Mouse (Mus musculus): ENCODE results near the gene Lrrc4. TPM values are rescaled to one million over a fixed set of nuclear protein-coding genes. Genes with fewer than 3 reads are reported as not detected.

The Lrrc4 gene
- polyA plus RNA-seq, 1 experiment from 2014 or later = 0.51 TPM

- WGBS = 86% methylated on average over 2 of the region's 2 CpGs
- H3K36me3 ChIP-seq (ENCODE audit: control insufficient read depth, insufficient read depth, low read length) = no peaks in the 10 kb centered on the region
- H3K27ac ChIP-seq (replicated peaks) = no peak overlapping the region
- H3K9me3 ChIP-seq (ENCODE audit: control insufficient read depth, low read length) = no peaks in the 10 kb centered on the region
- H3K27me3 ChIP-seq (ENCODE audit: control insufficient read depth, insufficient read depth, low read length) = no peaks in the 10 kb centered on the region
- H3K4me3 ChIP-seq (ENCODE audit: low read depth, low read length) = no peak overlapping the region
- no peak for DNase-seq (ENCODE audit: low spot score)
- TF ChIP-seq CTCF (IDR thresholded peaks at IDR 0.05; ENCODE audit: low read depth) (no peak), EP300 (optimal IDR thresholded peaks at IDR 0.05) (no peak)
- no peaks in the 10 kb centered on the region for H3K4me1 ChIP-seq (replicated peaks; ENCODE audit: control insufficient read depth, insufficient read depth)
- H3K9ac ChIP-seq (ENCODE audit: low read length) = no peak overlapping the region
- no peak for ATAC-seq (ENCODE audit: low FRiP score, low TSS enrichment)
- H3K4me2 ChIP-seq (replicated peaks; ENCODE audit: low read depth) = no peak overlapping the region
Observed at GRCm38 (mm10) chr6:28859094-28859493, 27.5 kb upstream of the Lrrc4 start.

DNA sequence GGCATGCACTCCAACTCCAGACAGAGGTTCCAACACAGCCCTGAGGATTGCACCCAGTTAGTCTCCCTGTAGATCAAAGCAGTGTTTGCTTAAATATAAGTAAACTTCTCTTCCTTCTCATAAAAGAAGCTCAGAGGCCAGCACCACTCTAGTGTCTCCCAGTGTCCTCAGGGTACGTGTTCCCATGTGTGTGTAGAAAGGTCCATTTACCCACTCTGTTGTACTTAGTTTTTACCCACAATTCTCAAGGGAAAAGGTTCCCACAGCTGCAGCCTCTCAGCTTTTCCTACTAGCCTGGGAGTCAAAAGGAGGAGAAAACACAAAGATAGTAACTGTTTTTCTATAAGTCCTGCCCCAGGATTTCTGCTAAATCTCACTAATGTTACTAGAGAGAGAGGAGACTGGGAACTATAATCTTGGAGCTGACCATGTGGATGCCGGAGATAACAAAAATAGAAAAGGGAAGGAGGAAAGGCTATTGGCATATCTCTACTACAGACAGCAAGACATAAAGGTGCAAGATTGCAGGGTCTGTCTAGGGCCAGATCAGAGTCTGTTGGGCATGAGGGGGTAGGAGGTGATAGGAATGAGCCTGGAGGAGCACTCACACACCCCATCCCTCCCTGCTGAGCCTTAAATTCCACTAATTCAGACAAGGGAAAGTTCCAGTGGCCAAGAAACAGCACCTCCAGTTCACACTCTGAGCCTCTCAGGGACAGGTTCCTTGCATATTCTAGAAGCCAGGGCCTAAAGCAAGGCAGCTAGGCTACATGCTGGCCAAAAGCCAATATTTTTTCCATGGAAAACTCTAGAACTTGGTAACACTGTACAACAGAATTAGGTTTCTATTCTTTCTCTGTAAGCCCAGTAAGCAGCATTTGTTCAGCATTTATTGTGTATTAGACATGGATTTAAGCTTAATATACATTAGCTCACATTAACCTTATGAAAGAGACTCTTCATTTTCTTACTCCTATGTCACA, 25.9 kb upstream of the Lrrc4 start:
- 56% methylated on average over 2 of the region's 2 CpGs for WGBS
- DNase-seq (ENCODE audit: low spot score) = no peak
- Histone ChIP-seq H3K27ac (replicated peaks) (no peak overlapping the region; the same call in 1 of the 2 replicates), H3K9ac (ENCODE audit: low read length) (no peak overlapping the region), H3K27me3 (ENCODE audit: control insufficient read depth, insufficient read depth, low read length) (no peaks in the 10 kb centered on the region), H3K9me3 (ENCODE audit: control insufficient read depth, low read length) (no peaks in the 10 kb centered on the region), H3K36me3 (ENCODE audit: control insufficient read depth, insufficient read depth, low read length) (no peaks in the 10 kb centered on the region), H3K4me1 (replicated peaks; ENCODE audit: control insufficient read depth, insufficient read depth) (0 out of 2 replicates have a peak, but pooled peaks cover 2% of the 10 kb centered on the region), H3K4me3 (ENCODE audit: low read depth, low read length) (no peak overlapping the region), H3K4me2 (replicated peaks; ENCODE audit: low read depth) (no peak overlapping the region)
- no peak for TF ChIP-seq EP300 (optimal IDR thresholded peaks at IDR 0.05)
- TF ChIP-seq CTCF (IDR thresholded peaks at IDR 0.05; ENCODE audit: low read depth) = no peak
- ATAC-seq (ENCODE audit: low FRiP score, low TSS enrichment) = no peak

- no peak overlapping the region for H3K4me3 ChIP-seq (ENCODE audit: low read depth, low read length)
- no peaks in the 10 kb centered on the region for H3K36me3 ChIP-seq (ENCODE audit: control insufficient read depth, insufficient read depth, low read length)
- no peak for TF ChIP-seq CTCF (IDR thresholded peaks at IDR 0.05; ENCODE audit: low read depth)
- no peak for TF ChIP-seq EP300 (optimal IDR thresholded peaks at IDR 0.05)
- H3K9ac ChIP-seq (ENCODE audit: low read length) = no peak overlapping the region
- H3K27ac ChIP-seq (replicated peaks) = no peak overlapping the region
- no peaks in the 10 kb centered on the region for H3K9me3 ChIP-seq (ENCODE audit: control insufficient read depth, low read length)
- 75% methylated on average over 4 of the region's 4 CpGs for WGBS
- H3K27me3 ChIP-seq (ENCODE audit: control insufficient read depth, insufficient read depth, low read length) = no peaks in the 10 kb centered on the region
- H3K4me1 ChIP-seq (replicated peaks; ENCODE audit: control insufficient read depth, insufficient read depth) = 0 out of 2 replicates have a peak, but pooled peaks cover 2% of the 10 kb centered on the region
- ATAC-seq (ENCODE audit: low FRiP score, low TSS enrichment) (no peak), DNase-seq (ENCODE audit: low spot score) (no peak)
- H3K4me2 ChIP-seq (replicated peaks; ENCODE audit: low read depth) = no peak overlapping the region
Observed at GRCm38 (mm10) chr6:28856789-28857188, 25.2 kb upstream of the Lrrc4 start.

GRCm38 (mm10) chr6:28855442-28855841, 23.9 kb upstream of the Lrrc4 start:
- Histone ChIP-seq H3K4me2 (replicated peaks; ENCODE audit: low read depth) (no peak overlapping the region), H3K9me3 (ENCODE audit: control insufficient read depth, low read length) (no peaks in the 10 kb centered on the region), H3K36me3 (ENCODE audit: control insufficient read depth, insufficient read depth, low read length) (no peaks in the 10 kb centered on the region), H3K27me3 (ENCODE audit: control insufficient read depth, insufficient read depth, low read length) (no peaks in the 10 kb centered on the region), H3K4me1 (replicated peaks; ENCODE audit: control insufficient read depth, insufficient read depth) (0 out of 2 replicates have a peak, but pooled peaks cover 2% of the 10 kb centered on the region), H3K4me3 (ENCODE audit: low read depth, low read length) (no peak overlapping the region), H3K27ac (replicated peaks) (no peak overlapping the region), H3K9ac (ENCODE audit: low read length) (no peak overlapping the region)
- DNase-seq (ENCODE audit: low spot score) = no peak
- WGBS = 55% methylated on average over 3 of the region's 3 CpGs
- TF ChIP-seq CTCF (IDR thresholded peaks at IDR 0.05; ENCODE audit: low read depth) (no peak), EP300 (optimal IDR thresholded peaks at IDR 0.05) (no peak)
- no peak for ATAC-seq (ENCODE audit: low FRiP score, low TSS enrichment)

GRCm38 (mm10) chr6:28854598-28854997, 23.1 kb upstream of the Lrrc4 start:
- no peaks in the 10 kb centered on the region for H3K9me3 ChIP-seq (ENCODE audit: control insufficient read depth, low read length)
- H3K9ac ChIP-seq (ENCODE audit: low read length) = no peak overlapping the region
- H3K4me1 ChIP-seq (replicated peaks; ENCODE audit: control insufficient read depth, insufficient read depth) = 0 out of 2 replicates have a peak, but pooled peaks cover 2% of the 10 kb centered on the region
- DNase-seq (ENCODE audit: low spot score) = no peak
- H3K27me3 ChIP-seq (ENCODE audit: control insufficient read depth, insufficient read depth, low read length) = no peaks in the 10 kb centered on the region
- 69% methylated on average over 8 of the region's 8 CpGs for WGBS
- no peak overlapping the region for H3K4me3 ChIP-seq (ENCODE audit: low read depth, low read length)
- H3K27ac ChIP-seq (replicated peaks) = no peak overlapping the region
- H3K4me2 ChIP-seq (replicated peaks; ENCODE audit: low read depth) = no peak overlapping the region
- no peak for ATAC-seq (ENCODE audit: low FRiP score, low TSS enrichment)
- TF ChIP-seq CTCF (IDR thresholded peaks at IDR 0.05; ENCODE audit: low read depth) = no peak
- TF ChIP-seq EP300 (optimal IDR thresholded peaks at IDR 0.05) = no peak
- H3K36me3 ChIP-seq (ENCODE audit: control insufficient read depth, insufficient read depth, low read length) = no peaks in the 10 kb centered on the region

GRCm38 (mm10) chr6:28853654-28854053, 22.1 kb upstream of the Lrrc4 start:
- 25% methylated on average over 2 of the region's 2 CpGs for WGBS
- Histone ChIP-seq H3K9me3 (ENCODE audit: control insufficient read depth, low read length) (no peaks in the 10 kb centered on the region), H3K4me3 (ENCODE audit: low read depth, low read length) (no peak overlapping the region), H3K9ac (ENCODE audit: low read length) (no peak overlapping the region), H3K4me1 (replicated peaks; ENCODE audit: control insufficient read depth, insufficient read depth) (peaks cover 2% of the 10 kb centered on the region; the same call in 1 of the 2 replicates), H3K27me3 (ENCODE audit: control insufficient read depth, insufficient read depth, low read length) (no peaks in the 10 kb centered on the region), H3K36me3 (ENCODE audit: control insufficient read depth, insufficient read depth, low read length) (no peaks in the 10 kb centered on the region), H3K27ac (replicated peaks) (no peak overlapping the region), H3K4me2 (replicated peaks; ENCODE audit: low read depth) (no peak overlapping the region)
- TF ChIP-seq EP300 (optimal IDR thresholded peaks at IDR 0.05) (no peak), CTCF (IDR thresholded peaks at IDR 0.05; ENCODE audit: low read depth) (no peak)
- no peak for DNase-seq (ENCODE audit: low spot score)
- ATAC-seq (ENCODE audit: low FRiP score, low TSS enrichment) = no peak
